Mouse (Mus musculus) E14TG2a.4 (cell line): ENCODE data around the gene Naa38.

ENCODE experiments used
- CTCF ChIP-seq: conservative IDR thresholded peaks from 2 replicates; pipeline ENCODE4 v1.5.1; 2014; ENCODE audit warnings: low read length
- POU5F1 ChIP-seq: IDR thresholded peaks from 2 replicates; pipeline ENCODE4 v1.6.1; 2014; ENCODE audit warnings: low read length, borderline replicate concordance

DNA sequence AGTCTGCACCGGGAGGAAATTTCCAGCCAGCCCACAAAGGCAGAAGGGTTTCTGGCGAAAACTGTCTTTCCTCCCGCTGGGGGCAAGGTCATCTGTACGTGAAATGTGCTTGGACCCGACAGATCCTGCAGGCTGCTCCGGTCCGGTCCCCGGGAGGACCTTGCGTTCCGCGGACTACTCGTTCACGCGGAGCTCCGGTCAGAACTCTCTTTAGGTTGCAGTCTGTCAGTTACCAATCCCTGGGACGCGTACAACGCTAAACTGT is 14.7 kb downstream of the Naa38 start:
- TF ChIP-seq CTCF: no peak
- TF ChIP-seq POU5F1: no peak
